Mouse (Mus musculus): ENCODE data around the gene Spats2. TPM values are rescaled to one million over a fixed set of nuclear protein-coding genes. Genes with fewer than 3 reads are reported as not detected.
"Not testable (repeated sequence)": the region's sequence is repeated elsewhere in the genome, so short reads cannot be mapped to it uniquely, and the experiment has no call there.

Gene Spats2
- polyA plus RNA-seq, 1 experiment from 2014 or later, result 73.4 TPM

GRCm38 (mm10) chr15:99154515-99154914 lies 28.8 kb downstream of the Spats2 start:
- not testable (repeated sequence) for H3K4me3 ChIP-seq; H3K27me3 ChIP-seq; H3K4me2 ChIP-seq (replicated peaks); ATAC-seq (ENCODE audit: insufficient number of reproducible peaks, insufficient read depth, low FRiP score, low TSS enrichment); H3K9ac ChIP-seq; H3K27ac ChIP-seq; H3K4me1 ChIP-seq; H3K9me3 ChIP-seq
- H3K36me3 ChIP-seq, result peaks cover 20% of the 10 kb centered on the region
- WGBS, result 89% methylated on average over 10 of the region's 10 CpGs

GRCm38 (mm10) chr15:99163512-99164365 lies 38.0 kb downstream of the Spats2 start:
- WGBS, result 75% methylated on average over 12 of the region's 12 CpGs
- H3K27me3 ChIP-seq, result no peaks in the 10 kb centered on the region
- peaks cover 26% of the 10 kb centered on the region for H3K36me3 ChIP-seq
- no peak overlapping the region for H3K9ac ChIP-seq
- H3K4me2 ChIP-seq (replicated peaks), result no peak overlapping the region
- H3K4me1 ChIP-seq, result no peaks in the 10 kb centered on the region
- no peak for ATAC-seq (ENCODE audit: insufficient number of reproducible peaks, insufficient read depth, low FRiP score, low TSS enrichment)
- no peak overlapping the region for H3K4me3 ChIP-seq
- H3K9me3 ChIP-seq, result no peaks in the 10 kb centered on the region
- no peak overlapping the region for H3K27ac ChIP-seq

GRCm38 (mm10) chr15:99172131-99172530 lies 46.4 kb downstream of the Spats2 start:
- peaks cover 51% of the 10 kb centered on the region for H3K36me3 ChIP-seq
- WGBS, result 90% methylated on average over 6 of the region's 6 CpGs
- no peaks in the 10 kb centered on the region for H3K9me3 ChIP-seq
- H3K4me1 ChIP-seq, result no peaks in the 10 kb centered on the region
- no peak overlapping the region for H3K9ac ChIP-seq
- no peaks in the 10 kb centered on the region for H3K27me3 ChIP-seq
- no peak overlapping the region for H3K4me3 ChIP-seq
- no peak for ATAC-seq (ENCODE audit: insufficient number of reproducible peaks, insufficient read depth, low FRiP score, low TSS enrichment)
- no peak overlapping the region for H3K27ac ChIP-seq
- no peak overlapping the region for H3K4me2 ChIP-seq (replicated peaks)

GRCm38 (mm10) chr15:99179639-99180038 lies 53.9 kb downstream of the Spats2 start:
- Histone ChIP-seq H3K4me2 (replicated peaks) (no peak overlapping the region), H3K9ac (no peak overlapping the region), H3K4me1 (no peaks in the 10 kb centered on the region), H3K27me3 (no peaks in the 10 kb centered on the region), H3K36me3 (peaks cover 61% of the 10 kb centered on the region), H3K9me3 (no peaks in the 10 kb centered on the region), H3K4me3 (no peak overlapping the region), H3K27ac (no peak overlapping the region)
- 100% methylated on average over 1 of the region's 2 CpGs for WGBS
- no peak for ATAC-seq (ENCODE audit: insufficient number of reproducible peaks, insufficient read depth, low FRiP score, low TSS enrichment)

- H3K36me3 ChIP-seq, result peaks cover 81% of the 10 kb centered on the region
- 90% methylated on average over 9 of the region's 9 CpGs for WGBS
- ATAC-seq (ENCODE audit: insufficient number of reproducible peaks, insufficient read depth, low FRiP score, low TSS enrichment), result no peak
These were observed 58.6 kb downstream of the Spats2 start for GRCm38 (mm10) chr15:99184217-99184914.

GRCm38 (mm10) chr15:99194358-99194757 lies 68.6 kb downstream of the Spats2 start:
- Histone ChIP-seq H3K36me3 (peaks cover 53% of the 10 kb centered on the region), H3K27ac (no peak overlapping the region)
- WGBS, result 85% methylated on average over 10 of the region's 10 CpGs

More at GRCm38 (mm10) chr15:99184217-99184914, 58.6 kb downstream of the Spats2 start:
- H3K4me2 ChIP-seq (replicated peaks), result no peak overlapping the region
- no peak overlapping the region for H3K27ac ChIP-seq
- H3K4me3 ChIP-seq, result no peak overlapping the region
- H3K9me3 ChIP-seq, result no peaks in the 10 kb centered on the region
- no peaks in the 10 kb centered on the region for H3K4me1 ChIP-seq
- no peaks in the 10 kb centered on the region for H3K27me3 ChIP-seq
- H3K9ac ChIP-seq, result no peak overlapping the region

GRCm38 (mm10) chr15:99195043-99195442 lies 69.3 kb downstream of the Spats2 start:
- Histone ChIP-seq H3K9ac (no peak overlapping the region), H3K4me3 (no peak overlapping the region), H3K4me1 (no peaks in the 10 kb centered on the region), H3K27ac (no peak overlapping the region), H3K36me3 (peaks cover 53% of the 10 kb centered on the region), H3K9me3 (no peaks in the 10 kb centered on the region), H3K4me2 (replicated peaks) (no peak overlapping the region), H3K27me3 (no peaks in the 10 kb centered on the region)
- WGBS, result 77% methylated on average over 6 of the region's 6 CpGs
- ATAC-seq (ENCODE audit: insufficient number of reproducible peaks, insufficient read depth, low FRiP score, low TSS enrichment), result no peak

More at GRCm38 (mm10) chr15:99194358-99194757, 68.6 kb downstream of the Spats2 start:
- no peaks in the 10 kb centered on the region for H3K9me3 ChIP-seq
- no peaks in the 10 kb centered on the region for H3K4me1 ChIP-seq
- ATAC-seq (ENCODE audit: insufficient number of reproducible peaks, insufficient read depth, low FRiP score, low TSS enrichment), result no peak
- no peaks in the 10 kb centered on the region for H3K27me3 ChIP-seq
- H3K4me3 ChIP-seq, result no peak overlapping the region
- no peak overlapping the region for H3K9ac ChIP-seq
- no peak overlapping the region for H3K4me2 ChIP-seq (replicated peaks)

GRCm38 (mm10) chr15:99198761-99199160 lies 73.0 kb downstream of the Spats2 start:
- no peaks in the 10 kb centered on the region for H3K9me3 ChIP-seq

GRCm38 (mm10) chr15:99205959-99206358 lies 80.2 kb downstream of the Spats2 start:
- Histone ChIP-seq H3K4me3 (no peak overlapping the region), H3K27me3 (no peaks in the 10 kb centered on the region), H3K4me1 (no peaks in the 10 kb centered on the region), H3K27ac (no peak overlapping the region), H3K4me2 (replicated peaks) (no peak overlapping the region), H3K36me3 (peaks cover 49% of the 10 kb centered on the region), H3K9me3 (no peaks in the 10 kb centered on the region), H3K9ac (no peak overlapping the region)
- ATAC-seq (ENCODE audit: insufficient number of reproducible peaks, insufficient read depth, low FRiP score, low TSS enrichment), result no peak
- WGBS, result 78% methylated on average over 8 of the region's 8 CpGs

More at GRCm38 (mm10) chr15:99198761-99199160, 73.0 kb downstream of the Spats2 start:
- ATAC-seq (ENCODE audit: insufficient number of reproducible peaks, insufficient read depth, low FRiP score, low TSS enrichment), result no peak
- Histone ChIP-seq H3K4me1 (no peaks in the 10 kb centered on the region), H3K4me2 (replicated peaks) (no peak overlapping the region), H3K36me3 (peaks cover 37% of the 10 kb centered on the region), H3K9ac (no peak overlapping the region), H3K27me3 (no peaks in the 10 kb centered on the region), H3K27ac (no peak overlapping the region), H3K4me3 (no peak overlapping the region)

- no peaks in the 10 kb centered on the region for H3K4me1 ChIP-seq
- H3K4me3 ChIP-seq, result no peak overlapping the region
- H3K27me3 ChIP-seq, result no peaks in the 10 kb centered on the region
- no peak overlapping the region for H3K9ac ChIP-seq
- 82% methylated on average over 10 of the region's 10 CpGs for WGBS
- no peak for ATAC-seq (ENCODE audit: insufficient number of reproducible peaks, insufficient read depth, low FRiP score, low TSS enrichment)
- no peaks in the 10 kb centered on the region for H3K9me3 ChIP-seq
- H3K4me2 ChIP-seq (replicated peaks), result no peak overlapping the region
- no peak overlapping the region for H3K27ac ChIP-seq
- H3K36me3 ChIP-seq, result peaks cover 57% of the 10 kb centered on the region
These were observed 87.5 kb downstream of the Spats2 start for GRCm38 (mm10) chr15:99213183-99213582.

- Histone ChIP-seq H3K9me3 (no peaks in the 10 kb centered on the region), H3K4me3 (no peak overlapping the region), H3K27ac (no peak overlapping the region), H3K4me2 (replicated peaks) (no peak overlapping the region), H3K36me3 (peaks cover 42% of the 10 kb centered on the region), H3K27me3 (peaks cover 6% of the 10 kb centered on the region), H3K4me1 (no peaks in the 10 kb centered on the region), H3K9ac (no peak overlapping the region)
- 73% methylated on average over 2 of the region's 2 CpGs for WGBS
- ATAC-seq (ENCODE audit: insufficient number of reproducible peaks, insufficient read depth, low FRiP score, low TSS enrichment), result no peak
These were observed 89.2 kb downstream of the Spats2 start for GRCm38 (mm10) chr15:99214941-99215340.
